In genomic region chr8:72268356-72268755, GRCm38 (mm10) we compare ENCODE assay signal across 9 mouse cellular contexts. TPM values are rescaled to one million over a fixed set of nuclear protein-coding genes. Genes with fewer than 3 reads are reported as not detected.
DNase-seq lines count a peak whose midpoint lies in the region; TF ChIP-seq lines count a peak whose summit lies in the region.
"Had no signal": no experiment of that assay in that cellular context is flagged by ENCODE, and none has a peak within 500 bp of the region (broad histone marks: within the 10 kb centered on the region; RNA-seq: fewer than 3 reads in every experiment).

No protein-coding gene starts in this region.

- no peak for TF ChIP-seq POLR2A in testis, adult 2 months (IDR thresholded peaks at IDR 0.05; ENCODE audit: control insufficient read depth, low read depth, low read length)

- intact Hi-C loops in heart, postnatal 25 days (cut with DNase I): loop anchor here (1.0 to 5.0 kb wide), 3 partner anchors 27 to 54 kb away; no protein-coding TSS in a partner anchor

- TF ChIP-seq CTCF in testis, adult 2 months (IDR thresholded peaks at IDR 0.05; ENCODE audit: control insufficient read depth, insufficient read depth, insufficient replicate concordance, low read depth, low read length): no peak

- no peaks in the 10 kb centered on the region for H3K36me3 ChIP-seq in testis, adult 2 months (ENCODE audit: control insufficient read depth, insufficient read depth, low read length)

- DNase-seq in testis, postnatal 14 days (ENCODE audit: low spot score): no peak
- DNase-seq in embryo, embryonic 9.5 days (ENCODE audit: extremely low spot score): peak; percentile 12
- DNase-seq in heart, postnatal 25 days (ENCODE audit: low spot score): peak; percentile 92
- peak; percentile 75 for DNase-seq in liver
- DNase-seq in neural tube, embryonic 10.5 days (ENCODE audit: extremely low spot score, low spot score): peak; percentile 14
- DNase-seq in cerebellum, adult 8-10 months: no peak
- DNase-seq in thymus, postnatal 0 days (ENCODE audit: low spot score): no peak

- H3K4me3 ChIP-seq in testis, adult 2 months (ENCODE audit: control insufficient read depth, low read depth, low read length): no peak overlapping the region

- H3K4me1 ChIP-seq in testis, adult 2 months (ENCODE audit: control insufficient read depth, insufficient read depth, low read length): peaks cover 3% of the 10 kb centered on the region; the same call in 1 of the 2 replicates

- H3K27ac ChIP-seq in testis, adult 2 months (ENCODE audit: control insufficient read depth, insufficient read depth, low read depth, low read length): peak overlapping the region; percentile 7; the same call in 1 of the 2 replicates

- no peaks in the 10 kb centered on the region for H3K27me3 ChIP-seq in testis, adult 2 months (ENCODE audit: control insufficient read depth, insufficient read depth, low read length)

RNA-seq across cellular contexts. Expression of gene Ap1m1, which starts 28.5 kb away (rescaled TPM):
- 405 and 422 TPM in 2 replicates for polyA plus RNA-seq in testis, adult 2 months (2012; rRNA removed)
- total RNA-seq in heart, postnatal 25 days (2021): 10 to 100 TPM; 44.0 to 46.1 TPM
- polyA plus RNA-seq in thymus, postnatal 0 days (2015; fragmentation: Nextera tagmentation; extraction: Ambion mirVana): 133 and 135 TPM in 2 replicates

RNA-seq across cellular contexts. Expression of gene Gm10282, which starts 36.7 kb away (rescaled TPM):
- polyA plus RNA-seq in testis, adult 2 months (2012; rRNA removed): 1.1 and 1.7 TPM in 2 replicates
- total RNA-seq in heart, postnatal 25 days (2021): 10 to 100 TPM in 1 of 2 experiments, 1 to 10 TPM in 1; 7.6 to 10.1 TPM
- polyA plus RNA-seq in thymus, postnatal 0 days (2015; fragmentation: Nextera tagmentation; extraction: Ambion mirVana): 32.8 and 33.9 TPM in 2 replicates

RNA-seq across cellular contexts. Expression of gene Fam32a, which starts 48.8 kb away (rescaled TPM):
- 14.5 and 15.4 TPM in 2 replicates for polyA plus RNA-seq in testis, adult 2 months (2012; rRNA removed)
- 10 to 100 TPM; 20.4 to 20.7 TPM for total RNA-seq in heart, postnatal 25 days (2021)
- 69.3 and 75.9 TPM in 2 replicates for polyA plus RNA-seq in thymus, postnatal 0 days (2015; fragmentation: Nextera tagmentation; extraction: Ambion mirVana)

RNA-seq across cellular contexts. Expression of gene Klf2, which starts 50.5 kb away (rescaled TPM):
- 10.6 and 13.5 TPM in 2 replicates for polyA plus RNA-seq in testis, adult 2 months (2012; rRNA removed)
- total RNA-seq in heart, postnatal 25 days (2021): 10 to 100 TPM; 48.2 to 62.5 TPM
- 16.8 and 21.4 TPM in 2 replicates for polyA plus RNA-seq in thymus, postnatal 0 days (2015; fragmentation: Nextera tagmentation; extraction: Ambion mirVana)

RNA-seq across cellular contexts. Expression of gene Gm11034, which starts 54.9 kb away (rescaled TPM):
- not detected in 2 replicates for polyA plus RNA-seq in testis, adult 2 months (2012; rRNA removed)
- not detected for total RNA-seq in heart, postnatal 25 days (2021)
- not detected in 2 replicates for polyA plus RNA-seq in thymus, postnatal 0 days (2015; fragmentation: Nextera tagmentation; extraction: Ambion mirVana)
- polyA plus RNA-seq: embryonic facial prominence, embryonic 11.5 days had no signal

Comparison
In these comparisons a context has a peak if more than half of its experiments do, and no peak if none do; other contexts are left out.
1. DNase-seq: peak in embryo, embryonic 9.5 days (single experiment), heart, postnatal 25 days (single experiment), liver (single experiment) and neural tube, embryonic 10.5 days (single experiment); none in testis, postnatal 14 days (single experiment), cerebellum, adult 8-10 months (single experiment) and thymus, postnatal 0 days (single experiment).
2. RNA of gene Gm10282, which starts 36.7 kb away (polyA plus RNA-seq): 32.8 to 33.9 TPM in thymus, postnatal 0 days; 1.1 to 1.7 TPM in testis, adult 2 months; every median in the first group is over 10 times any median in the second.